Mouse (Mus musculus): ENCODE results near the gene Npb. TPM values are rescaled to one million over a fixed set of nuclear protein-coding genes. Genes with fewer than 3 reads are reported as not detected.
"Not testable (repeated sequence)": the region's sequence is repeated elsewhere in the genome, so short reads cannot be mapped to it uniquely, and the experiment has no call there.

Npb gene
- polyA plus RNA-seq, 1 experiment from 2014 or later, result 2.3 TPM

- H3K9ac ChIP-seq, result peak within 1 kb of the TSS; percentile 93
- 5% methylated on average over 57 of the region's 75 CpGs for WGBS
- H3K9me3 ChIP-seq, result peaks cover 6% of the 10 kb centered on the region; the same call in 1 of the 2 replicates
- peaks cover 24% of the 10 kb centered on the region for H3K4me1 ChIP-seq
- H3K4me3 ChIP-seq, result peak within 1 kb of the TSS; percentile 69
- H3K36me3 ChIP-seq, result peaks cover 63% of the 10 kb centered on the region
- peak; percentile 55 for ATAC-seq (ENCODE audit: low FRiP score, low read depth)
- peak within 1 kb of the TSS; percentile 98 for H3K4me2 ChIP-seq (replicated peaks)
- peak within 1 kb of the TSS; percentile 92 for H3K27ac ChIP-seq
- H3K27me3 ChIP-seq, result no peaks in the 10 kb centered on the region
These were observed 26.6 kb upstream of the Npb start, which contains the start of gene Arhgdia for GRCm38 (mm10) chr11:120581490-120582267. Arhgdia (minus strand) TSS chr11:120581624.

- Histone ChIP-seq H3K27me3 (no peaks in the 10 kb centered on the region), H3K4me2 (replicated peaks) (peak overlapping the region; percentile 98), H3K4me3 (peak overlapping the region; percentile 69), H3K9me3 (peaks cover 6% of the 10 kb centered on the region; the same call in 1 of the 2 replicates), H3K36me3 (peaks cover 62% of the 10 kb centered on the region), H3K4me1 (peaks cover 24% of the 10 kb centered on the region), H3K9ac (peak overlapping the region; percentile 93), H3K27ac (peak overlapping the region; percentile 92)
- 61% methylated on average over 8 of the region's 8 CpGs for WGBS
- ATAC-seq (ENCODE audit: low FRiP score, low read depth), result 0 out of 2 replicates have a peak, but pooled peaks have one; percentile 3
These were observed 25.9 kb upstream of the Npb start for GRCm38 (mm10) chr11:120582268-120582981.

GRCm38 (mm10) chr11:120582982-120583293, 25.3 kb upstream of the Npb start:
- WGBS, result 87% methylated on average over 2 of the region's 2 CpGs
- not testable (repeated sequence) for H3K4me2 ChIP-seq (replicated peaks); H3K9ac ChIP-seq; H3K27ac ChIP-seq; H3K9me3 ChIP-seq; H3K27me3 ChIP-seq; ATAC-seq (ENCODE audit: low FRiP score, low read depth); H3K4me3 ChIP-seq
- H3K4me1 ChIP-seq, result peaks cover 24% of the 10 kb centered on the region
- H3K36me3 ChIP-seq, result peaks cover 62% of the 10 kb centered on the region

GRCm38 (mm10) chr11:120583937-120584336, 24.3 kb upstream of the Npb start:
- no peak for ATAC-seq (ENCODE audit: low FRiP score, low read depth)
- no peak overlapping the region for H3K27ac ChIP-seq
- no peak overlapping the region for H3K9ac ChIP-seq
- no peak overlapping the region for H3K4me2 ChIP-seq (replicated peaks)
- peaks cover 62% of the 10 kb centered on the region for H3K36me3 ChIP-seq
- no peaks in the 10 kb centered on the region for H3K27me3 ChIP-seq
- WGBS, result 93% methylated on average over 1 of the region's 1 CpGs
- peaks cover 24% of the 10 kb centered on the region for H3K4me1 ChIP-seq
- peaks cover 6% of the 10 kb centered on the region; the same call in 1 of the 2 replicates for H3K9me3 ChIP-seq
- no peak overlapping the region for H3K4me3 ChIP-seq

GRCm38 (mm10) chr11:120588531-120588930, 19.7 kb upstream of the Npb start:
- Histone ChIP-seq H3K9ac (no peak overlapping the region), H3K4me2 (replicated peaks) (no peak overlapping the region), H3K36me3 (peaks cover 95% of the 10 kb centered on the region), H3K27ac (no peak overlapping the region), H3K27me3 (no peaks in the 10 kb centered on the region), H3K9me3 (peaks cover 6% of the 10 kb centered on the region; the same call in 1 of the 2 replicates), H3K4me1 (no peaks in the 10 kb centered on the region), H3K4me3 (no peak overlapping the region)
- 95% methylated on average over 6 of the region's 6 CpGs for WGBS
- no peak for ATAC-seq (ENCODE audit: low FRiP score, low read depth)

- ATAC-seq (ENCODE audit: low FRiP score, low read depth), result peak; percentile 49
- WGBS, result 4% methylated on average over 90 of the region's 99 CpGs
- H3K9ac ChIP-seq, result peak overlapping the region; percentile 99
These were observed 10.7 kb upstream of the Npb start for GRCm38 (mm10) chr11:120597240-120598235.

GRCm38 (mm10) chr11:120598283-120598989, 9.8 kb upstream of the Npb start, which contains the start of the genes Alyref and Anapc11:
Alyref (minus strand) TSS chr11:120598365.
Anapc11 (plus strand) TSS chr11:120598421.
- H3K9me3 ChIP-seq, result no peaks in the 10 kb centered on the region
- ATAC-seq (ENCODE audit: low FRiP score, low read depth), result peak; percentile 98
- peaks cover 28% of the 10 kb centered on the region for H3K4me1 ChIP-seq
- peaks cover 70% of the 10 kb centered on the region for H3K36me3 ChIP-seq
- H3K27me3 ChIP-seq, result no peaks in the 10 kb centered on the region
- H3K4me3 ChIP-seq, result peak within 1 kb of the TSS; percentile 92
- peak within 1 kb of the TSS; percentile 93 for H3K4me2 ChIP-seq (replicated peaks)
- WGBS, result under 1% methylated on average over 85 of the region's 88 CpGs
- H3K27ac ChIP-seq, result peak within 1 kb of the TSS; percentile 93
- peak within 1 kb of the TSS; percentile 99 for H3K9ac ChIP-seq

More at GRCm38 (mm10) chr11:120597240-120598235, 10.7 kb upstream of the Npb start:
- H3K9me3 ChIP-seq, result no peaks in the 10 kb centered on the region
- H3K27me3 ChIP-seq, result no peaks in the 10 kb centered on the region
- H3K4me3 ChIP-seq, result peak overlapping the region; percentile 92
- H3K4me1 ChIP-seq, result peaks cover 28% of the 10 kb centered on the region
- peaks cover 70% of the 10 kb centered on the region for H3K36me3 ChIP-seq
- peak overlapping the region; percentile 93 for H3K4me2 ChIP-seq (replicated peaks)
- H3K27ac ChIP-seq, result peak overlapping the region; percentile 93

- H3K4me2 ChIP-seq (replicated peaks), result peak overlapping the region; percentile 93
- no peak for ATAC-seq (ENCODE audit: low FRiP score, low read depth)
- H3K27me3 ChIP-seq, result no peaks in the 10 kb centered on the region
- H3K4me1 ChIP-seq, result peaks cover 28% of the 10 kb centered on the region
- H3K9ac ChIP-seq, result peak overlapping the region; percentile 76
- peak overlapping the region; percentile 92 for H3K4me3 ChIP-seq
- no peaks in the 10 kb centered on the region for H3K9me3 ChIP-seq
- peaks cover 70% of the 10 kb centered on the region for H3K36me3 ChIP-seq
- 42% methylated on average over 17 of the region's 17 CpGs for WGBS
- peak overlapping the region; percentile 87; the same call in 1 of the 2 replicates for H3K27ac ChIP-seq
These were observed 9.2 kb upstream of the Npb start for GRCm38 (mm10) chr11:120598990-120599549.

- WGBS, result 94% methylated on average over 3 of the region's 3 CpGs
- Histone ChIP-seq H3K27ac (no peak overlapping the region), H3K9me3 (no peaks in the 10 kb centered on the region), H3K36me3 (peaks cover 71% of the 10 kb centered on the region), H3K9ac (no peak overlapping the region), H3K27me3 (no peaks in the 10 kb centered on the region), H3K4me1 (peaks cover 28% of the 10 kb centered on the region), H3K4me3 (no peak overlapping the region), H3K4me2 (replicated peaks) (no peak overlapping the region)
- no peak for ATAC-seq (ENCODE audit: low FRiP score, low read depth)
These were observed 7.6 kb upstream of the Npb start for GRCm38 (mm10) chr11:120600716-120601115.

- Histone ChIP-seq H3K27me3 (peaks cover 12% of the 10 kb centered on the region), H3K9ac (no peak overlapping the region), H3K9me3 (no peaks in the 10 kb centered on the region), H3K27ac (no peak overlapping the region), H3K4me3 (no peak overlapping the region), H3K4me2 (replicated peaks) (no peak overlapping the region), H3K36me3 (peaks cover 74% of the 10 kb centered on the region), H3K4me1 (peaks cover 26% of the 10 kb centered on the region)
- 84% methylated on average over 2 of the region's 2 CpGs for WGBS
- no peak for ATAC-seq (ENCODE audit: low FRiP score, low read depth)
These were observed 4.7 kb upstream of the Npb start for GRCm38 (mm10) chr11:120603545-120603944.

All from limb, embryonic 13.5 days (tissue).